Mouse (Mus musculus): ENCODE data around the gene Sprr2e.

DNA sequence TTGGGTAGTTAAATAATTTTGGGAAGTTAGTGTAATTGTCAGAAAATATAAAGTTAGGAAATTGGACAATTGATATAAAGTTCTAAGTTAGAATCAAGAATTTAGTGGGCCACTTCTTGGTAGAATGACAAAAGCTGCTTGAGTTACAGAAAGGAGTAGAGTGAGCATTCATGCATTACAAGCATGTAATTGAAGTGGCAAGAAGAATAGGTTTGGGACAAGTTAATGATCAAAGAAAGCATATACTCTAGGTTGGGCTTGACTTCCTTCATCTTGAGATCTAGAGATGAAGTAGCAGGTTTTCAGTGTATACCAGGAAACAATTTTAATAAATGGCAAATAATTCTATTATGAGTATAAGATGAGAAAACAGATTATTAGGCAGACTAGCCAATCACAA is 9.7 kb downstream of the Sprr2e start:
- TF ChIP-seq EP300 (IDR thresholded peaks at IDR 0.05) (no peak), CTCF (IDR thresholded peaks at IDR 0.05) (no peak)
